Mouse (Mus musculus): ENCODE measurements around the gene Smim22.

Gene Smim22

DNA sequence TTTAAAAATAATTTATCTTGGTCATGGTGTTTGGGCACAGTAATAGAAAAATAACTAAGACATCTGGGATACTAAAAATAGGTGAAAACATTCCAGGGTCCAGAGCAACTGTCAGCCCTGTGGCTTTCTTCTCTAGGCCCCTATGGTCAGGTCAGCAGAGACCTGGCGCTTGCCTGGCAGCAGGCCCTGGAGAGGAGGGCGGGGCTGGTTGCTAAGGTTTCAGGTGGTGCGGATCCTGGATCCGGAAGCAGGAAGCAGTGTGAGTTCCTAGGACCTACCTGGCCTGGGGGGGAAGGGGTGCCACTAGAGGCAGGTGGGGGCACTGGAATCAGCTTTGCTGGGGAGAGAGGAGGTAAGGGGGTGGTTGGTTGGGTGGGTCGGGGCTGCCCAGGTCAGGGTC lies at the start of gene Smim22:
Smim22 (plus strand) TSS at position 222 of the 400 bp plus-strand sequence.
- Histone ChIP-seq H3K36me3 (ENCODE audit: control insufficient read depth, insufficient read depth, low read length, poor library complexity, severe bottlenecking) (no peaks in the 10 kb centered on the region; the same call in 1 of the 2 replicates), H3K27me3 (ENCODE audit: control insufficient read depth, insufficient read depth, low read length, poor library complexity, severe bottlenecking) (no peaks in the 10 kb centered on the region)
- no peak for DNase-seq (ENCODE audit: low read depth, low spot score)

DNA sequence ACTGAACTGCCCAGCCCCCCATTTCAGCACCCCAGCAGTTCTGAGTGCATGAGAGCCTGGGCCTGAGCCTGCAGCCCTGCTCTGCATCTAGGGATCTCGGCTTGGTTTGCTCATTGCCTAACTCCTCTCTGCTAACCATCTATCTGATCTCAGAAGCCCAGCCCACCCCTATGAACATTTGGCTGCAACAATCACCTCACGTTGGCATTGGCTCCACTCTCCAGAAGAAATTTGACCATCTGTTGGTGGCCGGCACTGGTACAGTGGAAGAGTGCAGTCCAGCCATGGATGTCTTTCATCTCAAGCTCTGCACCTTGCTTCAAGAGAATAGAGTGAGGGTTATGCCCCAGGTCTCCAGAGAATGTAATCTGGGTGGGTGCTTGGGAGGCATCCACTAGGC lies 49.6 kb upstream of the Smim22 start:
- peaks cover 17% of the 10 kb centered on the region for H3K36me3 ChIP-seq (ENCODE audit: control insufficient read depth, insufficient read depth, low read length, poor library complexity, severe bottlenecking)
- no peak for DNase-seq (ENCODE audit: low read depth, low spot score)

DNA sequence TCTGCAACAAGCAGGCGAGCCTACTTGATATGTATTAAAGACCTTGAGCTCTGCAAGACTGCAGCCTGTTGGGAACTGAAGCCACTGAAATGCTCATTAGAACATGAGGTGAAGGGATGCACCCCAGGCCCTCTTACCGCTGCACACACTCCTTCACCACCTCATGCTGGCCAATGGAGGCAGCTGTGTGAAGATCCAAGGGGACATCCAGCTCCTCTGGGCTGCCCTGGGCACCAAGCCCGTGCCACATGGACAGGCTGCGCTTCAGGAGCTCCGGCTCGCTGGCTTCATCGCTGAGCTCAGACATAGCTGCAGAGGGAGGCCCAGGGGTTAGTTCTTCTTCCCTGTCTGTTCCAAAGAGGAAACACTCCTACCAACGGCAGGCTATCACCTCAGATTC lies 46.8 kb upstream of the Smim22 start:
- DNase-seq (ENCODE audit: low read depth, low spot score) = no peak
- no peaks in the 10 kb centered on the region for H3K27me3 ChIP-seq (ENCODE audit: control insufficient read depth, insufficient read depth, low read length, poor library complexity, severe bottlenecking)
- H3K36me3 ChIP-seq (ENCODE audit: control insufficient read depth, insufficient read depth, low read length, poor library complexity, severe bottlenecking) = no peaks in the 10 kb centered on the region

More for the DNA sequence above, 49.6 kb upstream of the Smim22 start:
- H3K27me3 ChIP-seq (ENCODE audit: control insufficient read depth, insufficient read depth, low read length, poor library complexity, severe bottlenecking) = no peaks in the 10 kb centered on the region

DNA sequence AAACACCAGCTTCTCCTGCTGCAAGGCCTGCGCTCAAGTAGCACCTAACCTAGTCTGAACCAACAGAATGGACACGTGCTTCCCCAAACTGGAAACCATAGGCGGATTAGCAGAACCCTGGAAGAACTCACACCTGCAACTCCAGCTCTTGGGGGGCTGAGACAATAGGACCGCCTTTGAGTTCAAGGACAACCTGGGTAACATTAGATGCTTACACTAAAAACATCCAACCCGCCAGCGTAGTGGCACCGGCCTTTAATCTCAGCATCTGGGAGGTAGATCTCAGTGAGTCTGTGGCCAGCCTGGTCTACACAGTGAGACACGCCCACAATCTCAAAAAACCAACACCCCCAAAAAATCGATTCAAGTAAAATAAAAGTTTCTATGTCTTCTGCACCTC lies 43.7 kb upstream of the Smim22 start:
- Histone ChIP-seq H3K36me3 (ENCODE audit: control insufficient read depth, insufficient read depth, low read length, poor library complexity, severe bottlenecking) (no peaks in the 10 kb centered on the region), H3K27me3 (ENCODE audit: control insufficient read depth, insufficient read depth, low read length, poor library complexity, severe bottlenecking) (no peaks in the 10 kb centered on the region)
- no peak for DNase-seq (ENCODE audit: low read depth, low spot score)

DNA sequence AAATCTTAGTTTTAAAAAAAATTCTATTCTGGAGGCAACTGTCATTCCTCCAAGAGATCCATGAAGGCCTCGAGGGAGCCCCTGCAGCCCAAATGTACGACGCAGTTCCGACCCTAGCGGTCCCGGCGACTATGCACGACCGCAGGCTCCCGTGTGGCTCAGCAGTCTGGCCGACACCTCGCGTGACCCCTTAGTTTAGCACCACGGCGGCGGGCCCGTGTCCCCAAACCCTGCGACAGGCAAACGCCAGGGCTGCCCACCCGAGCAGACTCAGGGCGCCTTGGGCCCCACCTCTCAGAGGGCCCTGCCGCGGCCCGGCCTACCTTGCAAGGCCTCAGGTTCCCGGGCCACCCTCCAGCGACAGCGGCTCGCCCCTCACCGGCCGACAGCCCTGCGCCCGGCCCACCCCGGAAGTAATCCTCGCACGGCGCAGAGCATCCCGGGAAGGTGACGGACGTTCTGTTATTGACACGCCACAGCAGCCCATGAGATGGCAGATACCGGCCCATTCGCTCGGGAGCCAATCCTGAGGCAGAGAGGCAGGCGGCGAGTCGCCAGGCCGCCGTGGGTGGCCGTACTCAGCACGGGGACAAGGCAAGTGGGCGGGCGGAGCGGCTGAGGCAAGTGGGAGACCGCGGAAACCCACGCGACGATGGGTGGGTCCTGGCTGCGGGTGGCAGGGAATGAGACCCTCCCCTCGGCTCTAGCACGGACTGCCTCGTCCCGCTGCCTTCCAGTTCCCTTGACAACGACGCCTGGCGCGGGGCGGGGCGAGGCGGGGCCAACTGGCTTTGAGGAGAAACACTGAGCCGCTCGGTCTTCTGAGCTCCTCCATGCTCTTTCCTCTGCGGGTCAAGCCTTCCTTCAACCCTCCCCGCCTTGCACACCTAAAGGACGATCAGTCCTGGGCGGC lies 43.0 kb upstream of the Smim22 start, which contains the start of gene Anks3:
Anks3 (minus strand) TSS at position 409 of the 913 bp plus-strand sequence.
- no peaks in the 10 kb centered on the region for H3K27me3 ChIP-seq (ENCODE audit: control insufficient read depth, insufficient read depth, low read length, poor library complexity, severe bottlenecking)
- H3K36me3 ChIP-seq (ENCODE audit: control insufficient read depth, insufficient read depth, low read length, poor library complexity, severe bottlenecking) = no peaks in the 10 kb centered on the region
- peak; percentile 93 for DNase-seq (ENCODE audit: low read depth, low spot score)

DNA sequence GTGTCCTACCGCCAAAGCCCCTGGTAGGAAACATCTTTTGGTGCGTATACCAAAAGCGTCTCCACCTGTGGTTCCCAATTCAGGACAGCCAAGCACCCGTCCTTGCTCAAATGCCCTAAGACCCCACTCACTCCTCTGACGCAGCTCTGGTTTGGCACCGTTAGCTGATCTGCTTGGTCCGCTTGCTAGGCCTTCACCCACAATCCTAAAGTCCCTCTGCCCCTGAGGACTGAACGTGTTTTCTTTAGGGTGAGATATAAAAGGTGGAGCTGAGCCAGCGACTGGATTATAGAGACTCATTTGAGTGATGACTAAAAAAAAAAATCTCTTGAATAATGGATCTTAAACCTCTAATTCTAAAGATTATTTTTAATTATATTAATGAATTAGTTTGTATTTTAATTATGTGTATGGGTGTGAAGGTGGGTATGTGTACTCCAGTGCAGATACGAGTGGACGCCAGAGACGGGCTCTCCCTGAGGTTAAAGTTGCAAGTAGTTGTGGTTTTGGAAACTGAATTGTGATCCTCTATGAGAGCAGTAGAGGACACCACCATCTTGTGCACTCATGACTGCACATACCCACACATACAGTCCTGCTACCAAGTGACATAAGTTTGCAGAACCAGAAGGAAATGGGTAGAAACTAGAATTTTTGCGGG lies 42.2 kb upstream of the Smim22 start:
- Histone ChIP-seq H3K36me3 (ENCODE audit: control insufficient read depth, insufficient read depth, low read length, poor library complexity, severe bottlenecking) (no peaks in the 10 kb centered on the region), H3K27me3 (ENCODE audit: control insufficient read depth, insufficient read depth, low read length, poor library complexity, severe bottlenecking) (no peaks in the 10 kb centered on the region)
- DNase-seq (ENCODE audit: low read depth, low spot score) = no peak

DNA sequence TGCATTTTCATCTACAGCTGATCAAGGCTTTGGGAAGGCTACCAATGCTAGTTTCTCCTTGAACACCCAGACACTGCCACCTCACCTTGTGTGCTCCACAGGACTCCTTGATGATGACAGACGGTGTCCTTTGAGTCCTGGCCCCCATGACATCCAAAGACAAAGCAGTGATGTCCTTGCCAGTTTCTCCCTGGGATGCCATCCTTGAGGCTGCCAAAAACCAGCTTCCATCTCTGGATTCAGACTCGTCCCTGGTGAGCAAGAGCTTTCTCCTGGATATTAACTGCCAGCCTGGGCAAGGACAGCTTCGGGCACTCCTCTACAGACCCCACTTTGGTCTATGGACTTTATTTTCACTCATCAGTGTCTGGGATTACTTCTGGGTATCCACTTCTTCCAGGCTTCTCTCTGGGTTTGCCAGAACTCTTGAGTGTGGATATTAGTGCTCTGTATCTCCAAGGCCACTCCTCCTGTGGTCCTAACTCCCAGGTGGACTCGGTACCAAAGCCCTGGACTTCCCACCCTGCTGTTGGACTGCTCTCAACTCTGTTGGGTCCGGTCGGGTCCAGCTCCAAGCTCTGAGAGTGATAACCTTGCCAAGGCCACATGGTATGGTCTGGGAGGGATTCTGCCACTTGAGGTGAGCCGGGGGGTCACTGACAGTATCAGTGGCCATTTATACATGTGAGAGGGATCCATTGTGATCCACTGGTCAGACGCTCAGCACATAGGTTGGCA lies 41.5 kb upstream of the Smim22 start:
- DNase-seq (ENCODE audit: low read depth, low spot score) = no peak
- no peaks in the 10 kb centered on the region for H3K27me3 ChIP-seq (ENCODE audit: control insufficient read depth, insufficient read depth, low read length, poor library complexity, severe bottlenecking)
- H3K36me3 ChIP-seq (ENCODE audit: control insufficient read depth, insufficient read depth, low read length, poor library complexity, severe bottlenecking) = no peaks in the 10 kb centered on the region

DNA sequence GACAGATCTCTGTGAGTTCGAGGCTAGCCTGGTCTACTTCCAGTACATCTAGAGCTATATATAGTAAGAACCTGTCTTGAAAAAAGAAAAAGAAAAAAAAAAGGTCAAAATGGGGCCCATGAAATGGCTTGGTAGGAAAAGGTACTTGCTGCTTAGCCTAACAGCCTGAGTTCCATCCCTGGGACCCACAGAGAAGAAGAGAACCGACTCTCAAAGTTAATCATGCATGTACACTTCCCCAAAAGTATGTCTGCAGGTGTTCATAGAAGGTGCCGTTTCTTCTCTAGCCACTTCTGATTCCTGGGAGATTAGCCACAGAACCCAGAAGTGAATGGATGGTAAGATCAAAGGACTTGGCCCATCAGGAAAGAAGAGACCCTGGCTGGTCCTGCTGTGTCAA lies 38.7 kb upstream of the Smim22 start:
- Histone ChIP-seq H3K27me3 (ENCODE audit: control insufficient read depth, insufficient read depth, low read length, poor library complexity, severe bottlenecking) (no peaks in the 10 kb centered on the region), H3K36me3 (ENCODE audit: control insufficient read depth, insufficient read depth, low read length, poor library complexity, severe bottlenecking) (no peaks in the 10 kb centered on the region)
- peak; percentile 56 for DNase-seq (ENCODE audit: low read depth, low spot score)

DNA sequence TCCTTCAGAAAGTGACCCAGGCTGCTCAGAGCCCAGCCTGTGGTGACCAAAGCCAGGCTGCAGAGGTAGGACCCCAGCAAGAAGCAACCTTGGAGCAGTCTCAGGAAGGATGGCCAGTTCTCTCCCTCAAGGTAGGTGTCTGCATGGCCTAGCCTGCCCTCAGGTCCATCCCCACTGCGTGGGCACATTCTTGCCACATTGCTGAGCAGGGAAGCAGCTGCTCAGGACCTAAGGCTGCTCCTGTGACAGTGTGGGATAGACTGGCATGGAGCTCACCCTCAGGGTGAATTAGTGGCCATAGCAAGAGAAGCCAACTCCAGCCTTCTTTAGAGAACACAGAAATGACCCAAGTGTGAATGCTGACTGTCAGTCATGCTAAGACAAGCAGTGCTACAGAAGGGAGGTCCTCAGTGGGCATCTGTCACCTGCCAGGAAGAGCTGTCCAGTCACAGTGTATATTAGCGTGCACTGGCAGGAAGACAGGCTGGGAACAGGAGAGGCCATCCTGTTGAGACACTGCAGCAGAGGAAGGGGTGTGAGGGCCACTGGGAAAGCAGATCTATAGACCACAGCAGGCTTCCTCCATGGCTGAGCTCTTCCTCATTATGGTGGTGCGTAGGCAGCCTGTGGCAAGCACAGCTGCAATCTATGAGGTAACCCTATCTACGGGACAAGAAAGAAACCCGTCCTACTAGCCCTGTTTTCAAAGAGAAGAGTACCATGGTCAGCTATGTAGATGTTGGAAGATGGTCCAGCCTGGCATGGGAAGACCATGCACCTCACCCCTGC lies 37.8 kb upstream of the Smim22 start:
- peak; percentile 52 for DNase-seq (ENCODE audit: low read depth, low spot score)
- Histone ChIP-seq H3K27me3 (ENCODE audit: control insufficient read depth, insufficient read depth, low read length, poor library complexity, severe bottlenecking) (no peaks in the 10 kb centered on the region), H3K36me3 (ENCODE audit: control insufficient read depth, insufficient read depth, low read length, poor library complexity, severe bottlenecking) (no peaks in the 10 kb centered on the region)

DNA sequence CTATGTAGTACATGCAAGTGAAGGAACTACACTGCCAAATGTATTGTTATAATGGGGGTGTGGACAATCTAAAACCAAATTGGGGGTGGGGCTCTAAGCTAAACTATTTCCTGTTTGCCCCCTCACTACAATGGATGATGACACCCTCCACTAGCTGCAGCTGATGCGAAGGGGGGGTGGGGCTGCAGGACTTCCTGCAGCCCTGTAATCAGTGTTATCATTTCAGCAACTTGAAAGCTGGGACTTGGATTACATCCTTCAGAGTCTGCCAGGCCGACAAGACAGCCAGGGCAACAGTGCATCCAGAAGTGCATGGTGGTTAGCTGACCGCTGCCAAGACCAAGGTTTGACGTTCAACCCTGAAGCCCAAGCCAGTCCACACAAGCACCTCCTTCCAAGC lies 35.5 kb upstream of the Smim22 start:
- Histone ChIP-seq H3K36me3 (ENCODE audit: control insufficient read depth, insufficient read depth, low read length, poor library complexity, severe bottlenecking) (no peaks in the 10 kb centered on the region), H3K27me3 (ENCODE audit: control insufficient read depth, insufficient read depth, low read length, poor library complexity, severe bottlenecking) (no peaks in the 10 kb centered on the region)
- peak; percentile 46 for DNase-seq (ENCODE audit: low read depth, low spot score)

DNA sequence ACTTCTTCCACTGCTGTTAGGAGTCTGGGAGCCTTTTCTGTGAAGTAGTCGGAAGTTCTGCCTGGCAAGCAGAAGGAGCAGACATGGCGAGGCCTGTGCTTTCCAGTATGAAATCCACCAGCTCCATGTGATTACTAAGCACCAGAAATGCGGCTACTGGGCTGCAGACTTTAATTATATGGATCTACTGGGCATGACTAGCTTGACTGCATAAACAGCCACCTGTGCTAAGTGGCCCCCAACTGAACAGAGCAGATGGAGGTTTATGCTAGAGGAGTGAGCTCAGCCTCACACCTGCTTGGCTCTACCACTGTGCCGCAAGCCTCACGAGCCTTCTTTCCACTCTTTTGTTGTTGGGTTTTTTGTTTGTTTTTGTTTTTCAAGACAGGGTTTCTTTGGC lies 32.6 kb upstream of the Smim22 start:
- Histone ChIP-seq H3K36me3 (ENCODE audit: control insufficient read depth, insufficient read depth, low read length, poor library complexity, severe bottlenecking) (no peaks in the 10 kb centered on the region), H3K27me3 (ENCODE audit: control insufficient read depth, insufficient read depth, low read length, poor library complexity, severe bottlenecking) (no peaks in the 10 kb centered on the region)
- DNase-seq (ENCODE audit: low read depth, low spot score) = no peak

DNA sequence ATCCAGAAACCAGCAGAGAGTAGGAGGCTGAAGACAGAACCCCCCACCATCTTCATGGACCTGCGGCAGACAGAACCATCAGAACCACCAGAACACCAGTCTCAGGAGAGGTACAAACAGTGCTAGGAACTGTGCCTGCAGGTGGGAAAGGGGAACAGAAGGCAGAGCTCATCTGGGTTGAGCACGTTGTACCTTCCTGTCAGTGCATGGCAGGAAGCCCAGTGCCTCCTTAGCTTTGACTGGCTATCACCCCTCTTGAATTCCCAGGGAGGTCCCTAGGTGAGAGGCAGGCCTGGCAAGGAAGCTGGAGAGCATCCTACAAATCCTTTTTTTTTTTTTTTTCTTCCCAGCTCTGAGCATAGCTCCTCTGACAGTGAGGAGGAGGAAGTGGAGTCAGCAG lies 30.9 kb upstream of the Smim22 start:
- DNase-seq (ENCODE audit: low read depth, low spot score) = no peak
- no peaks in the 10 kb centered on the region for H3K36me3 ChIP-seq (ENCODE audit: control insufficient read depth, insufficient read depth, low read length, poor library complexity, severe bottlenecking)
- H3K27me3 ChIP-seq (ENCODE audit: control insufficient read depth, insufficient read depth, low read length, poor library complexity, severe bottlenecking) = no peaks in the 10 kb centered on the region

DNA sequence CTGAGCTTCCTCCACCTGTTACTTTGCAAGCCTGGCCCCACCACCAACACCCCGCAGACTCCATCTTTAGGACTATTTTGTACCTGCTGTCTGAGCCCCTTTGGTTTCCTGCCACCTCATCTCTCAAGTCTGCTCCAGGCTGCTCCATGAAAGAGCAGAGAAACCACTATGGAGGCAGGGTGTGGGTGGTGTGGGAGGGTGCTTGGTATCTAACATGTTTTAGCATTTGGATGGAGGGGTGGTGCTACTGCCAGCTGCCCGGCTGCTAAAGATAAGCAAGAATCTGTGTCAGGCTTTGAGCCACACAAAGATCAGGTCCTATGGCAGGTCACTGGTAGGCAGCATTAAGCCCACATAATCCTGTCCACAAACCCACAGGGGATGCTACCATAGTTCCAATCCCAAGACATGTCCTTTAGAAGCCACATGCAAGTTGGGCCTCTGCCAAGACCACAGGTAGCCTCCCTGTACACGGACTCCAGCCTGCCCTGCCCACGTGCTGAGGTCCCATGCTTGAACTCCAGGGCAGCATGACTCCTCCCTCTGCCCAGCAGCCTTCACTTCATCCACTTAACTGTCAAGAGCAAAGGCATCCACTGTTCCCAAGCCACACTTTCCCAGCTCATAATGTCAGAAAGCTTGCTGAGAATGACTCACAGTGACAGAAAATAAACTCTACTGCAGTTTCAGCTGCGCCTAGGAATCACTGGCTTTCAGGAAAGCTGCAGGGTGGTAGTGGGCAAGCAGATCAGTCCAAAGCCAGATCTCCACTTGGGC lies 28.6 kb upstream of the Smim22 start:
- Histone ChIP-seq H3K36me3 (ENCODE audit: control insufficient read depth, insufficient read depth, low read length, poor library complexity, severe bottlenecking) (no peaks in the 10 kb centered on the region), H3K27me3 (ENCODE audit: control insufficient read depth, insufficient read depth, low read length, poor library complexity, severe bottlenecking) (no peaks in the 10 kb centered on the region)
- no peak for DNase-seq (ENCODE audit: low read depth, low spot score)
